Mouse (Mus musculus) neural tube, embryonic 15.5 days (tissue): ENCODE measurements at regions not wholly inside any gene's neighbourhood (a gene's known extent, or its start where the extent isn't known, plus 50 kb on each side); places are given as distances from the start of the nearest gene placed in this dataset.

Source experiments
- ATAC-seq: fragments of 200-750 bp; cut with Nextera tagmentation; 2 replicates; pipeline ENCODE4 v1.8.0; 2017; ENCODE audit warnings: mild to moderate bottlenecking, moderate TSS enrichment, moderate library complexity; ENCODE audit not compliant: low FRiP score
- H3K27ac ChIP-seq: fragments of 300-500 bp; sonication (generic); replicated peaks from 2 replicates; pipeline ENCODE4 v1.5.1; 2015; ENCODE audit warnings: mild to moderate bottlenecking, inconsistent platforms
- H3K27me3 ChIP-seq: fragments of 300-500 bp; sonication (generic); replicated peaks from 2 replicates; pipeline ENCODE4 v1.6.1; 2015; ENCODE audit warnings: inconsistent platforms
- H3K36me3 ChIP-seq: fragments of 300-500 bp; sonication (generic); 2 replicates; pipeline ENCODE4 v1.6.1; 2015; ENCODE audit warnings: inconsistent platforms
- H3K4me1 ChIP-seq: fragments of 300-500 bp; sonication (generic); 2 replicates; pipeline ENCODE4 v1.6.1; 2015; ENCODE audit warnings: inconsistent platforms
- H3K4me2 ChIP-seq: fragments of 300-500 bp; sonication (generic); 2 replicates; pipeline ENCODE4 v1.6.1; 2015; ENCODE audit warnings: inconsistent platforms, mild to moderate bottlenecking, moderate library complexity
- H3K4me3 ChIP-seq: fragments of 300-500 bp; sonication (generic); replicated peaks from 2 replicates; pipeline ENCODE4 v1.5.1; 2015; ENCODE audit warnings: mild to moderate bottlenecking, inconsistent platforms
- H3K9ac ChIP-seq: fragments of 300-500 bp; sonication (generic); replicated peaks from 2 replicates; pipeline ENCODE4 v1.6.1; 2015; ENCODE audit warnings: mild to moderate bottlenecking, inconsistent platforms
- H3K9me3 ChIP-seq: fragments of 300-500 bp; sonication (generic); replicated peaks from 2 replicates; pipeline ENCODE4 v1.6.1; 2016; ENCODE audit warnings: inconsistent platforms
- WGBS: fragments of 180-500 bp; shearing (Covaris S2); methylation state at CpG from one replicate; pipeline ENCODE4 v1.1.7; 2015; ENCODE audit warnings: mixed read lengths; 5-methylcytosine and 5-hydroxymethylcytosine counted together

- WGBS: 43% methylated on average over 3 of the region's 3 CpGs
- Histone ChIP-seq H3K27me3 (no peaks in the 10 kb centered on the region), H3K36me3 (no peaks in the 10 kb centered on the region), H3K4me3 (no peak overlapping the region), H3K4me1 (peaks cover 12% of the 10 kb centered on the region), H3K9me3 (no peaks in the 10 kb centered on the region), H3K9ac (no peak overlapping the region), H3K4me2 (no peak overlapping the region), H3K27ac (peak overlapping the region; percentile 58)
- ATAC-seq: 0 out of 2 replicates have a peak, but pooled peaks have one; percentile 25
Measured at GRCm38 (mm10) chr12:102057979-102058378, 70.6 kb upstream of the Slc24a4 start.

- no peaks in the 10 kb centered on the region for H3K36me3 ChIP-seq
- H3K27me3 ChIP-seq: no peaks in the 10 kb centered on the region
- no peak overlapping the region for H3K4me2 ChIP-seq
- H3K27ac ChIP-seq: peak overlapping the region; percentile 58
- H3K4me3 ChIP-seq: no peak overlapping the region
- no peaks in the 10 kb centered on the region for H3K9me3 ChIP-seq
- peak; percentile 66; the same call in 1 of the 2 replicates for ATAC-seq
- H3K4me1 ChIP-seq: peaks cover 12% of the 10 kb centered on the region
- no peak overlapping the region for H3K9ac ChIP-seq
- WGBS: 43% methylated on average over 3 of the region's 3 CpGs
Measured at GRCm38 (mm10) chr12:102058428-102058827, 70.1 kb upstream of the Slc24a4 start.

- no peak for ATAC-seq
- Histone ChIP-seq H3K4me2 (no peak overlapping the region), H3K27ac (no peak overlapping the region), H3K4me1 (peaks cover 12% of the 10 kb centered on the region), H3K4me3 (no peak overlapping the region), H3K36me3 (no peaks in the 10 kb centered on the region), H3K9ac (no peak overlapping the region), H3K9me3 (no peaks in the 10 kb centered on the region), H3K27me3 (no peaks in the 10 kb centered on the region)
- WGBS: 82% methylated on average over 5 of the region's 5 CpGs
Measured at GRCm38 (mm10) chr12:102061096-102061495, 67.4 kb upstream of the Slc24a4 start.

- H3K27me3 ChIP-seq: no peaks in the 10 kb centered on the region
- no peaks in the 10 kb centered on the region for H3K36me3 ChIP-seq
- no peak overlapping the region for H3K4me3 ChIP-seq
- no peak overlapping the region for H3K27ac ChIP-seq
- WGBS: 79% methylated on average over 7 of the region's 7 CpGs
- H3K4me1 ChIP-seq: peaks cover 12% of the 10 kb centered on the region
- no peak overlapping the region for H3K9ac ChIP-seq
- no peaks in the 10 kb centered on the region for H3K9me3 ChIP-seq
- H3K4me2 ChIP-seq: no peak overlapping the region
- ATAC-seq: no peak
Measured at GRCm38 (mm10) chr12:102061657-102062614, 66.6 kb upstream of the Slc24a4 start.

- ATAC-seq: no peak
- Histone ChIP-seq H3K9me3 (no peaks in the 10 kb centered on the region), H3K4me1 (peaks cover 12% of the 10 kb centered on the region), H3K4me3 (no peak overlapping the region), H3K4me2 (no peak overlapping the region), H3K36me3 (no peaks in the 10 kb centered on the region), H3K9ac (no peak overlapping the region), H3K27me3 (no peaks in the 10 kb centered on the region), H3K27ac (no peak overlapping the region)
- 78% methylated on average over 7 of the region's 7 CpGs for WGBS
Measured at GRCm38 (mm10) chr12:102062648-102063047, 65.9 kb upstream of the Slc24a4 start.

GRCm38 (mm10) chr12:102063211-102063610 lies 65.3 kb upstream of the Slc24a4 start:
- Histone ChIP-seq H3K9ac (no peak overlapping the region), H3K4me2 (no peak overlapping the region), H3K9me3 (no peaks in the 10 kb centered on the region), H3K4me3 (no peak overlapping the region), H3K27me3 (no peaks in the 10 kb centered on the region), H3K36me3 (no peaks in the 10 kb centered on the region), H3K4me1 (peaks cover 8% of the 10 kb centered on the region), H3K27ac (no peak overlapping the region)
- 85% methylated on average over 6 of the region's 6 CpGs for WGBS
- ATAC-seq: no peak

- no peak overlapping the region for H3K4me3 ChIP-seq
- peaks cover 1% of the 10 kb centered on the region; the same call in 1 of the 2 replicates for H3K4me1 ChIP-seq
- WGBS: 53% methylated on average over 5 of the region's 5 CpGs
- H3K36me3 ChIP-seq: no peaks in the 10 kb centered on the region
- H3K27ac ChIP-seq: no peak overlapping the region
- no peak overlapping the region for H3K4me2 ChIP-seq
- H3K9ac ChIP-seq: no peak overlapping the region
- no peaks in the 10 kb centered on the region for H3K9me3 ChIP-seq
- H3K27me3 ChIP-seq: no peaks in the 10 kb centered on the region
- no peak for ATAC-seq
Measured at GRCm38 (mm10) chr12:102064710-102065325, 63.7 kb upstream of the Slc24a4 start.

- no peaks in the 10 kb centered on the region for H3K27me3 ChIP-seq
- no peak overlapping the region for H3K9ac ChIP-seq
- H3K4me1 ChIP-seq: peaks cover 17% of the 10 kb centered on the region
- no peaks in the 10 kb centered on the region for H3K9me3 ChIP-seq
- H3K4me3 ChIP-seq: no peak overlapping the region
- no peak overlapping the region for H3K27ac ChIP-seq
- H3K4me2 ChIP-seq: no peak overlapping the region
- 97% methylated on average over 7 of the region's 7 CpGs for WGBS
- H3K36me3 ChIP-seq: no peaks in the 10 kb centered on the region
- no peak for ATAC-seq
Measured at GRCm38 (mm10) chr12:102067685-102068084, 60.8 kb upstream of the Slc24a4 start.

- Histone ChIP-seq H3K9ac (no peak overlapping the region), H3K27me3 (no peaks in the 10 kb centered on the region), H3K4me2 (no peak overlapping the region), H3K4me3 (no peak overlapping the region), H3K4me1 (peaks cover 18% of the 10 kb centered on the region), H3K36me3 (no peaks in the 10 kb centered on the region), H3K9me3 (no peaks in the 10 kb centered on the region), H3K27ac (no peak overlapping the region)
- ATAC-seq: no peak
- WGBS: 62% methylated on average over 10 of the region's 10 CpGs
Measured at GRCm38 (mm10) chr12:102069521-102070201, 58.9 kb upstream of the Slc24a4 start.

- no peaks in the 10 kb centered on the region for H3K27me3 ChIP-seq
- 0 out of 2 replicates have a peak overlapping the region, but pooled peaks have one; percentile 5 for H3K27ac ChIP-seq
- H3K36me3 ChIP-seq: no peaks in the 10 kb centered on the region
- no peaks in the 10 kb centered on the region for H3K9me3 ChIP-seq
- H3K9ac ChIP-seq: no peak overlapping the region
- ATAC-seq: peak; percentile 78
- WGBS: 54% methylated on average over 9 of the region's 9 CpGs
- H3K4me3 ChIP-seq: no peak overlapping the region
- no peak overlapping the region for H3K4me2 ChIP-seq
- peaks cover 18% of the 10 kb centered on the region for H3K4me1 ChIP-seq
Measured at GRCm38 (mm10) chr12:102071888-102072619, 56.5 kb upstream of the Slc24a4 start.

- H3K4me3 ChIP-seq: no peak overlapping the region
- no peak overlapping the region for H3K4me2 ChIP-seq
- peaks cover 18% of the 10 kb centered on the region for H3K4me1 ChIP-seq
- no peak overlapping the region for H3K27ac ChIP-seq
- H3K36me3 ChIP-seq: no peaks in the 10 kb centered on the region
- H3K9me3 ChIP-seq: no peaks in the 10 kb centered on the region
- no peak for ATAC-seq
- 94% methylated on average over 3 of the region's 3 CpGs for WGBS
- no peaks in the 10 kb centered on the region for H3K27me3 ChIP-seq
- no peak overlapping the region for H3K9ac ChIP-seq
Measured at GRCm38 (mm10) chr12:102073540-102073939, 55.0 kb upstream of the Slc24a4 start.
